Mouse (Mus musculus): Measurements from ENCODE around the gene Scn5a. TPM values are rescaled to one million over a fixed set of nuclear protein-coding genes. Genes with fewer than 3 reads are reported as not detected.

Scn5a gene
- polyA plus RNA-seq (2016; fragmentation: Nextera tagmentation; extraction: Ambion mirVana): 3.2 and 3.5 TPM in 2 replicates

DNA sequence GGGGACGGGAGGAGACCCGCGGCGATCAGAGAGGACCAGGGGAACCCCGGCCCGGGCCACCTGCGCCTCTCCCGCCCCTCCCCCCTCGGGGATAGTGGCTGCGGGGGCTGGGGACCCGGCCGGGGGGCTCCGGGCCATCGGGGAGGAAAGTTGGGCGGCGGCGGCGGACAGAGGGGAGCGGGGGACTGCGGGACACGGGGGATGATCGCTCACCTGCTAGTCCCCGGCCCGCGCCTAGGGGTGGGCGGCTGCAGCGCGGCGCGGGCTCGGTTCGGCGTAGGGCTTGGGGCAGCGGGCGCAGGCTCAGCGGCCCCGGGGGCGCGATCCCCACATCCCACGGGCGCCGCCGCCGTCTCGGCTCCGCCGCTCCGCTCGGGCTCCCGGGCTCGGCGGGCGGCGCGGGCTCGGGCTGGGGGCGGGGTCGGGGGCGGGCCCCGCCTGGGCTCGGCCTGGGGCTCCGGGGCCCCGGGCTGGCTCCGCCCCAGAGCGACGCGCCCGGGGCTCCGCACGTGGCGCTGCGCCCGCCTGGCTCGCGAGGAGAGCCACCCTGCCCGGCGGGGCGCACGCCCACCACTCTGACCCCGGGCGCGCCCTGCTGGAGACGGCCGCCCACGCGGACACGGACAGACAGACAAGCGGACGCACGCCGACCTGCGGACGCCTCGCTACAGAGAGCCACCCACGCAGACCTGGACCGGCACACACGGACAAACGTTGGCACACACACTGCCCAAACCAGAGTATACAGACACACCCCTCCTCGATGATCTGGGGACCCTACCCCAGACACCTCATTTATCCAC is at the start of gene Scn5a:
TSS of gene Scn5a (minus strand) at position 381 of the 803 bp plus-strand sequence.
- Histone ChIP-seq H3K4me1 (peaks cover 15% of the 10 kb centered on the region), H3K36me3 (replicated peaks) (no peaks in the 10 kb centered on the region), H3K4me2 (peak within 1 kb of the TSS; percentile 99), H3K27me3 (peaks cover 77% of the 10 kb centered on the region), H3K9ac (peak within 1 kb of the TSS; percentile 82), H3K27ac (no peak within 1 kb of the TSS), H3K4me3 (replicated peaks) (peak within 1 kb of the TSS; percentile 70), H3K9me3 (no peaks in the 10 kb centered on the region)
- peak; percentile 81 for ATAC-seq (ENCODE audit: low FRiP score)
- WGBS: 1% methylated on average over 46 of the region's 99 CpGs

DNA sequence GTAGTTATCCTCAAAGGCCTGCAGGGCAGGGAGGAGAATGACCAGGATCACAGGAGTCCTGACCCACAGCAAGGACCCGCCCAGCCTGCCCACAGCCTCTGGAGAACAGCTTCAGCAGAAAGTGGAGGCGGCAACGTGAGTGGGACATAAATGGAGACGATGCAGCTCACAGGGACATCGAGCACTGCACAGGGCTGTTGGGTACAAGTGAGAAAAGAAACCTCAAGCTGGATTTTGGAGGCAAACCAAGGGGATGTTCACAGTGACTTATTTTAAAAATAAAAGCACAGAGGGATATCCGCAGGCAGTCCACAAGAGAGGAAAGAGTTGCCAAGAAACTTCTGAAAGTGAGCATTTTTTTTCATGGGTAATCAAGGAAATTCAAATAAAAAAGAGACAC is 48.4 kb upstream of the Scn5a start:
- Histone ChIP-seq H3K27ac (no peak overlapping the region), H3K9ac (no peak overlapping the region), H3K36me3 (replicated peaks) (no peaks in the 10 kb centered on the region), H3K4me3 (replicated peaks) (no peak overlapping the region), H3K4me2 (no peak overlapping the region), H3K9me3 (no peaks in the 10 kb centered on the region), H3K4me1 (peaks cover 11% of the 10 kb centered on the region), H3K27me3 (no peaks in the 10 kb centered on the region)
- ATAC-seq (ENCODE audit: low FRiP score): no peak
- WGBS: 79% methylated on average over 6 of the region's 6 CpGs

DNA sequence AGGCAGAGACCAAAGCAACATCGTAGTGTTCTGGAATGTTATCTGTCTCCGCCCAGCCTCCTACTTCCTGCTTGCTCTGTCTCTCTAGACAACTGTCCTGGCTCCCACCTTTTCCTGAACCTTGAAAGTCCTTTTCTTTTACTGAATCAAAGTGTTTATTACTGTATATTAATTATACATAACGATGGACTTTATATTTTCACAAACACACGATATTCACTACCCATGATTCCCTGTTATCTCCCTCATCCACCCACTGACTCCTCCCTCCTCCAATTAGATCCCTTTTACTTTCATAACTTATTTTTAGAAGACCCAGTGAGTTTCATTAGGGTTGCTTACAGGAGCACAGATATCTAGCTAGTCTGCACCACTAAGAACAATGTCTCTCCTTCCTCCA is 45.3 kb upstream of the Scn5a start:
- H3K9me3 ChIP-seq: no peaks in the 10 kb centered on the region
- H3K27ac ChIP-seq: no peak overlapping the region
- 86% methylated on average over 4 of the region's 4 CpGs for WGBS
- H3K4me2 ChIP-seq: no peak overlapping the region
- no peaks in the 10 kb centered on the region for H3K4me1 ChIP-seq
- no peak overlapping the region for H3K9ac ChIP-seq
- no peak overlapping the region for H3K4me3 ChIP-seq (replicated peaks)
- no peaks in the 10 kb centered on the region for H3K27me3 ChIP-seq
- ATAC-seq (ENCODE audit: low FRiP score): no peak
- no peaks in the 10 kb centered on the region for H3K36me3 ChIP-seq (replicated peaks)

DNA sequence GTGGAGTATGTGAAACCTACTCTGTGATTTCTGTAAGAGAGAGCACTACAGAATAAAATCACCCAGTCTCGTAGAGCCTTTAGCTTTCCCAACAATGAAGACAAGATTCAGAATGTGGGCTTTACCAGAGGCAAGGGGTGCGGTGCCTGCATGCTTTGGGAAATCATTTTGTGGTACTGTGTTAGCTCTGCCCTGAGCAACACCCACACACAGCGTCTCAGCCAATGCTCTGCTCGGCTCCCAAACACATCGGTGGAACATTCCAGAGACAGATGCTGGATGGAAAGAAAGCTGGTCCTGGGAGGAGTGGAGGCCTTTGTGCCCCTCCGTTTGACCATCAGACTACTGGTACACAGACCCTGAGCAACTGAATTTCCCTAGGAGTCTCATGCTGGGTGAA is 36.0 kb upstream of the Scn5a start:
- H3K4me2 ChIP-seq: no peak overlapping the region
- no peak for ATAC-seq (ENCODE audit: low FRiP score)
- 80% methylated on average over 6 of the region's 6 CpGs for WGBS

DNA sequence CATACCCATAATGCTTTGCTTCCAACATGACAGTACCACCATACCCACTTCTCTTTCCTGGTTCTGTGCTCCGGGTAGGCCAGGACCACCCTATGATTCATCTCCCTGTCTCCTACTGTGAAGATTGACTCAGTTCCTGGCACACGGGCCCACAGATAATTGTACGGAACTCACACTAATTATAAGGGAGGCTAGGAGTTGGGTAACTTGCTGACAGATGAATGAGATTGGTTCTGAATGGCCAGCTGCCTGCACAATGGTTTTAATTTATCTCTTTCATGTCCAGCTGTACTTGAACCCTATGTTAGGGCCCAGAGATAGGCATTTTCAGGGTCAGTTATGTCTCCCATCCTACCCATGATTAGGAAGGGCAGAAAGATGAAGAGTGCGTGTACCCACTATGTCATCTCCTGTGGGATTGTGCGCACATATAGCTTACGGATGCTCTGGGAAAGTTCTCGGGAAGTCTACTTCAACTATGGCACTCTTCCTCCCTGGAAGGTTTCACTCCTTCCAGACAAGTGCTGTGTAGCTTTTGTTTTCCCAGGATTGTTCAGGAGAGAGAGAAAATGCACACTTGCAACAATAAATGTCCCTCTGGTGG is 31.8 kb upstream of the Scn5a start:
- H3K27ac ChIP-seq: no peak overlapping the region
- no peaks in the 10 kb centered on the region for H3K27me3 ChIP-seq
- H3K9me3 ChIP-seq: no peaks in the 10 kb centered on the region
- no peak overlapping the region for H3K4me3 ChIP-seq (replicated peaks)
- ATAC-seq (ENCODE audit: low FRiP score): no peak
- H3K9ac ChIP-seq: no peak overlapping the region
- no peak overlapping the region for H3K4me2 ChIP-seq
- 86% methylated on average over 7 of the region's 7 CpGs for WGBS
- H3K36me3 ChIP-seq (replicated peaks): no peaks in the 10 kb centered on the region
- H3K4me1 ChIP-seq: no peaks in the 10 kb centered on the region

More for the DNA sequence above, 36.0 kb upstream of the Scn5a start:
- no peak overlapping the region for H3K9ac ChIP-seq
- H3K9me3 ChIP-seq: no peaks in the 10 kb centered on the region
- H3K27me3 ChIP-seq: no peaks in the 10 kb centered on the region
- no peak overlapping the region for H3K4me3 ChIP-seq (replicated peaks)
- H3K27ac ChIP-seq: no peak overlapping the region
- H3K4me1 ChIP-seq: no peaks in the 10 kb centered on the region
- H3K36me3 ChIP-seq (replicated peaks): no peaks in the 10 kb centered on the region

DNA sequence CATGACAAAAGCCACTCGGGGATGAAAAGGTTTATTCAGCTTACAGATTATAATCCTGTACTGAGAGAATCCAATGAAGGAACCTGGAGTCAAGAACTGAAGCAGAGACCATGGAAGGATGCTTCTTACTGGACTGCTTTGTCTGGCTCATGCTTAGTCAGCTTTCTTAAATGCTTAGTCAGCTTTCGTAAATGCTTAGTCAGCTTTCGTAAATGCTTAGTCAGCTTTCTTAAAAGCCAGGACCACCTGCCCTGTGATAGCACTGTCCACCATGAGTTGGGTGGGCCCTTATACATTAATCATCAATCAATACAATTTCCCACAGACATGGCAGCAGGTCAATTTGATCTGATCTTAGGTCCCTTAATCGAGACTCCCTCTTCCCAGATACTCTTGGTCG is 28.1 kb upstream of the Scn5a start:
- Histone ChIP-seq H3K27ac (no peak overlapping the region), H3K9ac (no peak overlapping the region), H3K4me2 (no peak overlapping the region), H3K36me3 (replicated peaks) (no peaks in the 10 kb centered on the region), H3K9me3 (no peaks in the 10 kb centered on the region), H3K27me3 (no peaks in the 10 kb centered on the region), H3K4me3 (replicated peaks) (no peak overlapping the region), H3K4me1 (no peaks in the 10 kb centered on the region)
- no peak for ATAC-seq (ENCODE audit: low FRiP score)
- WGBS: 92% methylated on average over 5 of the region's 5 CpGs

DNA sequence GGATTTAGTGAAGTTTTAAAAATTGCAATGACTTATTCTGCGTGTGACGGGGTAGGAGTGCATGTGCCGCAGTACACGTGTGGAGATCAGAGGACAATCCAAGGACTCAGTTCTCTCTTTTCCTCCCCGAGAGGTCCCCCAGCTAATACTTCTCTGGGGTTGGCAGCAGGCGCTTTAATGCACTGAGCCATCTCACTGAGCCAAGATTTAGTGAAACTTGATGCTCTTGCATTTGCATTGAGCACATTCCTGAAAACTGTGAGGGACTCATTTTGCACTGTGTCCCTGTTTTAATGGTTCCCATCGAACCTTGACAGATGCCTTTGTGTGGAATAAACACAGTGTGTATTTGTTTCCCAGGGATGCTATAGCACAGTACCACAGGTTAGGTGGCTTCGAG is 25.8 kb upstream of the Scn5a start:
- no peak for ATAC-seq (ENCODE audit: low FRiP score)
- Histone ChIP-seq H3K36me3 (replicated peaks) (no peaks in the 10 kb centered on the region), H3K9me3 (no peaks in the 10 kb centered on the region), H3K27ac (no peak overlapping the region), H3K4me3 (replicated peaks) (no peak overlapping the region), H3K4me2 (no peak overlapping the region), H3K27me3 (no peaks in the 10 kb centered on the region), H3K4me1 (no peaks in the 10 kb centered on the region), H3K9ac (no peak overlapping the region)
- WGBS: 71% methylated on average over 8 of the region's 8 CpGs

DNA sequence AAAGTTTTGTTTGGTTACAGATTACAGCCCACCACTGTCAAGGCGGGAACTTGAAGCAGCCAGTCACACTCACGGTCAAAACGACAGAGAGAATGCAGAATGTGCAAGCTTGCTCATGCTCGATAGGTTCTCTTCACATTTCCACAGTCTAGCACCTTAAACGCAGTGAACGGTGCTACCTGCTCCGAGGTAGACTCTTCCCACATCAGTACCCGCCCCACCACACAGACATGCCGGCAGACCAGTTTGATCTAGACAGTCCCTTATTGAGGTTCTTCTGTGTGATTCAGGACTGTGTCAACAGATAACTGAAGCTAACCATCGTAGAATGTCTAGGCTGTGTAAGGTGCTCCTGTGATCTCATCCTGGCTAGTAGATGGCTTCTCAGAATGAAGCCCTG is 19.7 kb upstream of the Scn5a start:
- Histone ChIP-seq H3K27me3 (no peaks in the 10 kb centered on the region), H3K27ac (no peak overlapping the region), H3K36me3 (replicated peaks) (no peaks in the 10 kb centered on the region), H3K9ac (no peak overlapping the region), H3K9me3 (no peaks in the 10 kb centered on the region), H3K4me2 (no peak overlapping the region), H3K4me1 (peaks cover 2% of the 10 kb centered on the region; the same call in 1 of the 2 replicates), H3K4me3 (replicated peaks) (no peak overlapping the region)
- 96% methylated on average over 10 of the region's 10 CpGs for WGBS
- no peak for ATAC-seq (ENCODE audit: low FRiP score)

DNA sequence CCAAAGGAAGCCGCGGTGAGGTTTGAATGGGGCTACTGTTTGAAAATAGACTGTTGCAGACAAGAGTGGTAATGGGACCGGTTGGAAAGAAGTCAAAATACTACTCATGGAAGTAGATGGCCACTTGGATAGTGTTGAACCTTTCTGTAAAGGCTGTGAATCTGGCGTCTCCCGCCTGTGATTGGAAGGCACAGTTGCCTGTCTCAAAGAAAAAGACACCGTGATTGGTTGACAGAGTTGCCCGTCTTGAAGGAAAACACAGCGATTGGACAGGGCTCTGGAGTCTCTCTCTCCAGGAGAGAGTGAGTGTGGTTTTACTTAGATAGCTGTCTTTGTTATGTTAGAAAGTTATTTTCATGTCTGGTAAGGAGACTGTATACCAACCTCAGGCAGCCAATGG is 18.5 kb upstream of the Scn5a start:
- no peak overlapping the region for H3K4me3 ChIP-seq (replicated peaks)

DNA sequence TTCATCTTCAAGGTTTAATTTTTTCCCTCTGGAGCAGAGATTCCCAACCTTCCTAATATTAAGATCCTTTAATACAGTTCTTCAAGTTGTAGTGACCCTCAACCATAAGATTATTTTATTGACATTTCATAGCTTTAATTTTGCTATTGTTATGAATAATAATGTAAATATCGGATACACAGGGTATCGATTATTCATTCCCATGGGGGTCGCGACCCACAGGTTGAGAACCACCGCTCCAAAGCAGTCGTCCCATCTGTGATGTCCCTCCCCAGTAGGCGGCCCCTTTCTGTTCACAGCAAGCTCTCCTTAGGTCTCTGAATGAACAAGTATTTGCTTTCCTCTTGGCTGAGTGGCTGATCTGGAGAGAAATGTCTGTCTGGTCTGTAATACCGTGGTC is 10.8 kb upstream of the Scn5a start:
- ATAC-seq (ENCODE audit: low FRiP score): no peak
- Histone ChIP-seq H3K4me1 (no peaks in the 10 kb centered on the region), H3K9ac (no peak overlapping the region)

More for the DNA sequence above, 18.5 kb upstream of the Scn5a start:
- H3K9ac ChIP-seq: no peak overlapping the region
- no peak overlapping the region for H3K27ac ChIP-seq
- peaks cover 2% of the 10 kb centered on the region; the same call in 1 of the 2 replicates for H3K4me1 ChIP-seq
- no peaks in the 10 kb centered on the region for H3K9me3 ChIP-seq
- no peaks in the 10 kb centered on the region for H3K36me3 ChIP-seq (replicated peaks)
- WGBS: 82% methylated on average over 8 of the region's 8 CpGs
- no peak for ATAC-seq (ENCODE audit: low FRiP score)
- no peaks in the 10 kb centered on the region for H3K27me3 ChIP-seq
- H3K4me2 ChIP-seq: no peak overlapping the region

DNA sequence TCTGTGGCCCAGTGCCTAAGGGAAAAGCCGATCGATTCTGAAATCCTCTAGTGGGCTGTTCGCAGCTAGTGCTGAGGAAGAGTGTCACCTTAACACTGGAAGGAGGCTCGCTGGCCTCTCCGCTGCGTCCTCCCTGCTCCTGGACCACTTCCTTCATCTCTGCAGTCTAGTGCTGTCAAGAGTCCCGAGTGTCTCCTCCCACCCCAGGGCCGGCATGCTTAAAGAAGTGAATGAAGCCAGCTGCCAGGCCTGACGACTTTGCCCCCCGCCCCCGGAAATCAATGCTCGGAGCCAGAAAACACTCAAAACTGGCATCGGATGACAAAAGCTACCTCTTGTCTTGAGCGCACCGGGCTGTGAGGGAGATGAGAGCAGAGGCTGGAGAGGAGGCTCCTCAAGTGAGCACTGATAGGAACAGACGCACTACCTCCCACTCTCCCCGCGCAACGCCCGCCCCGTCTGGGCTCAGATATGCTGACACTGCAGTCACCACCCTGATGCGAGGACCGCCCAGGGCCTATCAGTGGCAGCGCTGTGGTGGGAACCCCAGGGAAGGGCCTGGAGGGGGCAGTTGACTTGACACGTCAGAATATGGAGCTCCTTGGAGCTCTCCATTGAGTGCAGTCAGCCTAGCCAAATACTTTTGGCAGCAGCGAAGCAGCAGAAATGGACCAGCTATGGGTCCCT is 10.1 kb upstream of the Scn5a start:
- ATAC-seq (ENCODE audit: low FRiP score): no peak
- Histone ChIP-seq H3K9ac (no peak overlapping the region), H3K36me3 (replicated peaks) (no peaks in the 10 kb centered on the region), H3K27me3 (peaks cover 20% of the 10 kb centered on the region), H3K4me1 (no peaks in the 10 kb centered on the region), H3K4me2 (no peak overlapping the region), H3K9me3 (no peaks in the 10 kb centered on the region), H3K4me3 (replicated peaks) (no peak overlapping the region), H3K27ac (no peak overlapping the region)
- WGBS: 51% methylated on average over 26 of the region's 26 CpGs

More for the DNA sequence above, 10.8 kb upstream of the Scn5a start:
- Histone ChIP-seq H3K27ac (no peak overlapping the region), H3K4me2 (no peak overlapping the region), H3K9me3 (no peaks in the 10 kb centered on the region), H3K27me3 (peaks cover 20% of the 10 kb centered on the region), H3K36me3 (replicated peaks) (no peaks in the 10 kb centered on the region), H3K4me3 (replicated peaks) (no peak overlapping the region)
- 89% methylated on average over 8 of the region's 8 CpGs for WGBS

DNA sequence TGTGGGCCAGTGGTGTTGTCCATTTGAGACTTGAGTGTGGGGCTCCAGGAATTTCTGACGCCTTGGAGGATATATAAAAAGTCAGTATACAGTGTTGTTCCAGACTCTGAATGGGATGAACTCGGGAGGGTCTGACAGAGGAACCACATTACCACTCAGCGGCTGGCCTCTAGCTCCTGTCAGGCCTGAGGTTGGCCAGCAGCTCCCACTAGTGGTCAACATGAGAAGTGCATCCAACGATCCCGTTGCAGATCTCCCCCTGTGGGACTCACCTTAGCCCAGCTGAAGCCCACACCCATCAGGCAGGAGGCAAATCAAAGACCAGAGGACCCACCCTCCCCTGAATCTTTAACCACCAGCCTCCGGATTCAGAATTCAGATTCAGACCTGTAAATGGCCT is 1.9 kb upstream of the Scn5a start:
- 0% methylated on average over 6 of the region's 6 CpGs for WGBS
- Histone ChIP-seq H3K9ac (no peak overlapping the region), H3K4me1 (peaks cover 14% of the 10 kb centered on the region), H3K9me3 (no peaks in the 10 kb centered on the region), H3K36me3 (replicated peaks) (no peaks in the 10 kb centered on the region), H3K27me3 (peaks cover 64% of the 10 kb centered on the region), H3K4me2 (no peak overlapping the region), H3K27ac (no peak overlapping the region), H3K4me3 (replicated peaks) (no peak overlapping the region)
- peak; percentile 51 for ATAC-seq (ENCODE audit: low FRiP score)

Data from forebrain, embryonic 12.5 days (tissue).